Mouse (Mus musculus) liver, adult 2 months (tissue): ENCODE measurements at regions not wholly inside any gene's neighbourhood (a gene's known extent, or its start where the extent isn't known, plus 50 kb on each side); places are given as distances from the start of the nearest gene placed in this dataset.

Source experiments
- CTCF ChIP-seq: fragments of 200-500 bp; IDR thresholded peaks from 2 replicates; pipeline ENCODE4 v1.5.1; 2011; ENCODE audit warnings: low read depth, low read length, control low read depth
- POLR2A ChIP-seq: fragments of 200-500 bp; IDR thresholded peaks from 2 replicates; pipeline ENCODE4 v1.6.1; 2011; ENCODE audit warnings: low read length, control low read depth; ENCODE audit not compliant: insufficient read depth; ENCODE audit errors: extremely low read depth

GRCm38 (mm10) chr16:51905588-51905987 lies 125.4 kb upstream of the Cblb start:
- no peak for TF ChIP-seq POLR2A
- no peak for TF ChIP-seq CTCF
